ENCODE assay signal across 10 mouse cellular contexts in the genomic region with DNA sequence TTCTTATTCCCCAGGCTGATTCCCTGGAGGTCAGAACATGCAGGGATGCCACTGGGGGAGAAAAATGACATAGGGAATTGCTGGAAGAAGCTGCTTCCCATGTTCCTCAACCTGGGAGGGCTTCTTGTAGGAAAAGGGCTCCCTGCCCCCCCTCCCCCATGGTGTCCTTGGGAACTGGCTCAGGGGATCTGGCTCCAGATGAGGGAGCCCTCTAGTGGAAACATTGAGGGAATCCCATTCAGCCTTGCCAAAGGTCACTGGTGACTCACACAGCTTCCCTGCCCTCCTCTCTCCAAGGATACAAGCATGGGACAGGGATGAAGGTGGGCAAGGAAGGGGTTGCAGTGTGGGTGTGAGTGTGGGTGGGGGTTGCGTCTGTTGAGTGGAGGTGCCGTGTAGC. TPM values are rescaled to one million over a fixed set of nuclear protein-coding genes. Genes with fewer than 3 reads are reported as not detected.
DNase-seq lines count a peak whose midpoint lies in the region; ATAC-seq lines count a peak whose summit lies in the region.
"Had no signal": no experiment of that assay in that cellular context is flagged by ENCODE, and none has a peak within 500 bp of the region (broad histone marks: within the 10 kb centered on the region; RNA-seq: fewer than 3 reads in every experiment).

No protein-coding gene starts in this region.

- ATAC-seq in granulocyte monocyte progenitor cell, adult 5-6 weeks (replicated peaks; ENCODE audit: poor library complexity, severe bottlenecking) = no peak; the same call in 1 of the 2 replicates

- H3K36me3 ChIP-seq in embryonic facial prominence, embryonic 10.5 days (replicated peaks) = no peaks in the 10 kb centered on the region

- peaks cover 6% of the 10 kb centered on the region; the same call in 1 of the 2 replicates for H3K4me1 ChIP-seq in embryonic facial prominence, embryonic 10.5 days

- H3K9me3 ChIP-seq in embryonic facial prominence, embryonic 10.5 days = no peaks in the 10 kb centered on the region

- H3K27ac ChIP-seq in embryonic facial prominence, embryonic 10.5 days (replicated peaks) = no peak overlapping the region

- intact Hi-C loops in gastrocnemius, postnatal 36 days (cut with DNase I) = loop anchor here (5.0 kb wide), 1 partner anchor 155 kb away; no protein-coding TSS in a partner anchor

- WGBS in embryonic facial prominence, embryonic 10.5 days = 69% methylated on average over 2 of the region's 2 CpGs

- no peak overlapping the region for H3K4me3 ChIP-seq in embryonic facial prominence, embryonic 10.5 days

- DNase-seq in gastrocnemius, postnatal 25 days = peak; percentile 22
- no peak for DNase-seq in gastrocnemius, postnatal 36 days
- DNase-seq in thymus, postnatal 14 days = peak; percentile 25
- no peak for DNase-seq in thymus, postnatal 36 days
- DNase-seq in embryonic facial prominence, embryonic 10.5 days (ENCODE audit: low spot score) = peak; percentile 31
- DNase-seq in lung, postnatal 14 days = peak; percentile 25
- DNase-seq in right cerebral cortex, postnatal 25 days = no peak

- H3K27me3 ChIP-seq in embryonic facial prominence, embryonic 10.5 days (replicated peaks; ENCODE audit: low read depth, poor library complexity, severe bottlenecking) = no peaks in the 10 kb centered on the region

RNA-seq across cellular contexts. Expression of gene Krt83, which starts 5.9 kb away (rescaled TPM):
- total RNA-seq in gastrocnemius, postnatal 25 days (2021) = not detected
- not detected for total RNA-seq in gastrocnemius, postnatal 36 days (2021)
- polyA plus RNA-seq in embryonic facial prominence, embryonic 10.5 days (2016; fragmentation: Nextera tagmentation; extraction: Ambion mirVana) = not detected in 2 replicates
- total RNA-seq in granulocyte monocyte progenitor cell, adult 5-6 weeks (2014; fragmentation: Nextera tagmentation) = not detected in 2 replicates
- 0.34 TPM in 1 of 2 replicates, not detected in the other for total RNA-seq in granulocyte monocyte progenitor cell, adult 5-6 weeks (2017)
- total RNA-seq: adrenal gland, postnatal 4 days had no signal

RNA-seq across cellular contexts. Expression of gene Gm49425, which starts 19.9 kb away (rescaled TPM):
- total RNA-seq in gastrocnemius, postnatal 25 days (2021) = not detected
- not detected for total RNA-seq in gastrocnemius, postnatal 36 days (2021)
- polyA plus RNA-seq in embryonic facial prominence, embryonic 10.5 days (2016; fragmentation: Nextera tagmentation; extraction: Ambion mirVana) = not detected in 2 replicates
- total RNA-seq in granulocyte monocyte progenitor cell, adult 5-6 weeks (2014; fragmentation: Nextera tagmentation) = not detected in 2 replicates
- not detected in 2 replicates for total RNA-seq in granulocyte monocyte progenitor cell, adult 5-6 weeks (2017)
- total RNA-seq: adrenal gland, postnatal 4 days had no signal
- polyA plus RNA-seq: large intestine, adult 2 months had no signal

RNA-seq across cellular contexts. Expression of gene Krt86, which starts 23.9 kb away (rescaled TPM):
- total RNA-seq in gastrocnemius, postnatal 25 days (2021) = not detected
- total RNA-seq in gastrocnemius, postnatal 36 days (2021) = not detected
- polyA plus RNA-seq in embryonic facial prominence, embryonic 10.5 days (2016; fragmentation: Nextera tagmentation; extraction: Ambion mirVana) = not detected in 2 replicates
- not detected in 2 replicates for total RNA-seq in granulocyte monocyte progenitor cell, adult 5-6 weeks (2014; fragmentation: Nextera tagmentation)
- total RNA-seq in granulocyte monocyte progenitor cell, adult 5-6 weeks (2017) = not detected in 2 replicates
- total RNA-seq: adrenal gland, postnatal 4 days had no signal

RNA-seq across cellular contexts. Expression of gene Krt81, which starts 33.6 kb away (rescaled TPM):
- not detected for total RNA-seq in gastrocnemius, postnatal 25 days (2021)
- total RNA-seq in gastrocnemius, postnatal 36 days (2021) = not detected
- polyA plus RNA-seq in embryonic facial prominence, embryonic 10.5 days (2016; fragmentation: Nextera tagmentation; extraction: Ambion mirVana) = not detected in 2 replicates
- not detected in 2 replicates for total RNA-seq in granulocyte monocyte progenitor cell, adult 5-6 weeks (2014; fragmentation: Nextera tagmentation)
- total RNA-seq in granulocyte monocyte progenitor cell, adult 5-6 weeks (2017) = not detected in 2 replicates
- total RNA-seq: adrenal gland, postnatal 4 days had no signal
- polyA plus RNA-seq: large intestine, adult 2 months had no signal

RNA-seq across cellular contexts. Expression of gene Krt84, which starts 35.4 kb away (rescaled TPM):
- total RNA-seq in gastrocnemius, postnatal 25 days (2021) = not detected
- not detected for total RNA-seq in gastrocnemius, postnatal 36 days (2021)
- not detected in 2 replicates for polyA plus RNA-seq in embryonic facial prominence, embryonic 10.5 days (2016; fragmentation: Nextera tagmentation; extraction: Ambion mirVana)
- total RNA-seq in granulocyte monocyte progenitor cell, adult 5-6 weeks (2014; fragmentation: Nextera tagmentation) = not detected in 2 replicates
- not detected in 2 replicates for total RNA-seq in granulocyte monocyte progenitor cell, adult 5-6 weeks (2017)
- total RNA-seq: adrenal gland, postnatal 4 days had no signal

Comparison
In these comparisons a context has a peak if more than half of its experiments do, and no peak if none do; other contexts are left out.
1. DNase-seq: peak in gastrocnemius, postnatal 25 days (single experiment), thymus, postnatal 14 days (single experiment), embryonic facial prominence, embryonic 10.5 days (single experiment) and lung, postnatal 14 days (single experiment); none in gastrocnemius, postnatal 36 days (0 of 2), thymus, postnatal 36 days (0 of 2) and right cerebral cortex, postnatal 25 days (single experiment).